Mouse (Mus musculus) CH12.LX (cell line): ENCODE measurements at regions not wholly inside any gene's neighbourhood (a gene's known extent, or its start where the extent isn't known, plus 50 kb on each side); places are given as distances from the start of the nearest gene placed in this dataset.

ENCODE experiments used
- DNase-seq: peaks from one replicate; pipeline ENCODE4 v3.0.0-alpha.2; 2013; ENCODE audit errors: extremely low read depth
- H3K27ac ChIP-seq: 2 replicates; pipeline ENCODE4 v1.5.1; 2012; ENCODE audit warnings: low read depth, mild to moderate bottlenecking, control low read depth, moderate library complexity; ENCODE audit not compliant: insufficient read depth
- H3K27me3 ChIP-seq: replicated peaks from 2 replicates; pipeline ENCODE3; 2012; ENCODE audit warnings: inconsistent platforms
- H3K36me3 ChIP-seq, 2 experiments: replicated peaks in 1 of 2; 2 replicates each; pipeline versions ENCODE3 to v1.6.1; 2012; ENCODE audit warnings: inconsistent platforms in 1 of 2, low read length in 1 of 2, mild to moderate bottlenecking in 1 of 2, mixed read lengths in 1 of 2, moderate library complexity in 1 of 2; ENCODE audit not compliant: control insufficient read depth in 1 of 2, insufficient read depth in 1 of 2
- H3K4me1 ChIP-seq, 2 experiments: 2 replicates each; pipeline ENCODE4 v1.6.1; 2012; ENCODE audit warnings: inconsistent platforms in 1 of 2, moderate library complexity in 1 of 2; ENCODE audit not compliant: insufficient read depth in 2 of 2, control insufficient read depth in 1 of 2
- H3K4me2 ChIP-seq: 2 replicates; pipeline ENCODE4 v1.6.1; 2012; ENCODE audit warnings: low read depth, mild to moderate bottlenecking, control low read depth; ENCODE audit not compliant: poor library complexity, insufficient read depth, severe bottlenecking
- H3K4me3 ChIP-seq, 3 experiments: fragments of 150-350 bp in 1 of 3; sonication (generic) in 1 of 3; replicated peaks in 1 of 3; 2 replicates each; pipeline versions ENCODE3 to v1.5.1; 2011 to 2012; ENCODE audit warnings: low read depth in 2 of 3, low read length in 2 of 3, mild to moderate bottlenecking in 2 of 3, moderate library complexity in 2 of 3, control low read depth in 1 of 3, improper control_type of control experiment in 1 of 3, inconsistent platforms in 1 of 3, mixed read lengths in 1 of 3; ENCODE audit not compliant: poor library complexity in 1 of 3
- H3K79me2 ChIP-seq: replicated peaks from 2 replicates; pipeline ENCODE4 v1.6.1; 2012; ENCODE audit warnings: mild to moderate bottlenecking, moderate library complexity; ENCODE audit not compliant: control insufficient read depth, poor library complexity, insufficient read depth, severe bottlenecking; ENCODE audit errors: extremely low read depth
- H3K9ac ChIP-seq: 2 replicates; pipeline ENCODE4 v1.6.1; 2012; ENCODE audit warnings: low read depth, mild to moderate bottlenecking, control low read depth, moderate library complexity; ENCODE audit not compliant: insufficient read depth
- H3K9me3 ChIP-seq: replicated peaks from 2 replicates; pipeline ENCODE3; 2012; ENCODE audit warnings: low read length, inconsistent platforms, mixed read lengths
- CHD2 ChIP-seq: IDR thresholded peaks from 2 replicates; pipeline ENCODE4 v1.6.1; 2011; ENCODE audit warnings: low read length, improper control_type of control experiment
- CTCF ChIP-seq, 2 experiments: IDR thresholded peaks in 1 of 2; conservative IDR thresholded peaks in 1 of 2; 2 replicates each; pipeline ENCODE4 v1.5.1; 2011 to 2012; ENCODE audit warnings: low read depth in 2 of 2, low read length in 2 of 2, improper control_type of control experiment in 1 of 2, inconsistent platforms in 1 of 2, mild to moderate bottlenecking in 1 of 2, moderate library complexity in 1 of 2
- E2F4 ChIP-seq: IDR thresholded peaks from 2 replicates; pipeline ENCODE4 v1.6.1; 2011; ENCODE audit warnings: low read depth, low read length, improper control_type of control experiment; ENCODE audit not compliant: insufficient replicate concordance
- HCFC1 ChIP-seq: IDR thresholded peaks from 2 replicates; pipeline ENCODE4 v1.6.1; 2012; ENCODE audit warnings: low read depth, mild to moderate bottlenecking, inconsistent platforms, low read length, improper control_type of control experiment
- IRF4 ChIP-seq: IDR thresholded peaks from 2 replicates; pipeline ENCODE4 v1.6.1; 2014; ENCODE audit warnings: low read depth, mild to moderate bottlenecking, inconsistent platforms, low read length, improper control_type of control experiment
- JUND ChIP-seq: conservative IDR thresholded peaks from 2 replicates; pipeline ENCODE4 v1.6.1; 2011; ENCODE audit warnings: low read depth, low read length, improper control_type of control experiment
- MAX ChIP-seq: IDR thresholded peaks from 2 replicates; pipeline ENCODE4 v1.6.1; 2011; ENCODE audit warnings: low read length, improper control_type of control experiment
- MAZ ChIP-seq: IDR thresholded peaks from 2 replicates; pipeline ENCODE4 v1.6.1; 2012; ENCODE audit warnings: low read depth, mild to moderate bottlenecking, inconsistent platforms, low read length, improper control_type of control experiment, moderate library complexity
- MXI1 ChIP-seq: IDR thresholded peaks from 2 replicates; pipeline ENCODE4 v1.6.1; 2011; ENCODE audit warnings: mild to moderate bottlenecking, low read depth, low read length, improper control_type of control experiment
- MYC ChIP-seq: IDR thresholded peaks from 2 replicates; pipeline ENCODE4 v1.6.1; 2011; ENCODE audit warnings: low read depth, mild to moderate bottlenecking, improper control_type of control experiment, low read length
- NRF1 ChIP-seq: IDR thresholded peaks from 2 replicates; pipeline ENCODE4 v1.6.1; 2014; ENCODE audit warnings: low read depth, mild to moderate bottlenecking, inconsistent platforms, low read length, improper control_type of control experiment, moderate library complexity
- PAX5 ChIP-seq: IDR thresholded peaks from 2 replicates; pipeline ENCODE4 v1.6.1; 2012; ENCODE audit warnings: low read length, inconsistent platforms, mixed read lengths
- POLR2A ChIP-seq: IDR thresholded peaks from 2 replicates; pipeline ENCODE4 v1.6.1; 2011; ENCODE audit warnings: low read depth, mild to moderate bottlenecking, improper control_type of control experiment, low read length
- POLR2AphosphoS2 ChIP-seq: IDR thresholded peaks from 2 replicates; pipeline ENCODE4 v1.6.1; 2011; ENCODE audit warnings: low read depth, low read length, improper control_type of control experiment
- RCOR1 ChIP-seq: conservative IDR thresholded peaks from 2 replicates; pipeline ENCODE4 v1.6.1; 2012; ENCODE audit warnings: low read depth, mild to moderate bottlenecking, inconsistent platforms, low read length, improper control_type of control experiment
- SIN3A ChIP-seq: IDR thresholded peaks from 2 replicates; pipeline ENCODE4 v1.6.1; 2012; ENCODE audit warnings: low read length, improper control_type of control experiment, inconsistent platforms
- SMC3 ChIP-seq: IDR thresholded peaks from 2 replicates; pipeline ENCODE4 v1.6.1; 2011; ENCODE audit warnings: low read depth, low read length, improper control_type of control experiment
- TCF12 ChIP-seq: IDR thresholded peaks from 2 replicates; pipeline ENCODE4 v1.6.1; 2014; ENCODE audit warnings: low read depth, mild to moderate bottlenecking, inconsistent platforms, low read length, improper control_type of control experiment
- USF1 ChIP-seq: IDR thresholded peaks from 2 replicates; pipeline ENCODE4 v1.6.1; 2014; ENCODE audit warnings: low read depth, mild to moderate bottlenecking, inconsistent platforms, low read length, improper control_type of control experiment
- USF2 ChIP-seq: conservative IDR thresholded peaks from 2 replicates; pipeline ENCODE4 v1.6.1; 2011; ENCODE audit warnings: low read depth, low read length, improper control_type of control experiment
- ZC3H11A ChIP-seq: IDR thresholded peaks from 2 replicates; pipeline ENCODE4 v1.6.1; 2012; ENCODE audit warnings: low read depth, mild to moderate bottlenecking, inconsistent platforms, low read length, improper control_type of control experiment
- ZKSCAN1 ChIP-seq: IDR thresholded peaks from 2 replicates; pipeline ENCODE4 v1.6.1; 2012; ENCODE audit warnings: low read depth, inconsistent platforms, low read length, improper control_type of control experiment, borderline replicate concordance
- ZMIZ1 ChIP-seq: IDR thresholded peaks from 2 replicates; pipeline ENCODE4 v1.6.1; 2012; ENCODE audit warnings: low read depth, mild to moderate bottlenecking, inconsistent platforms, low read length, improper control_type of control experiment
- ZNF384 ChIP-seq: IDR thresholded peaks from 2 replicates; pipeline ENCODE4 v1.6.1; 2012; ENCODE audit warnings: low read depth, low read length, improper control_type of control experiment, inconsistent platforms
- dilution Hi-C: fragments of 300-500 bp; cut with MboI; formaldehyde crosslinking; loops from 2 replicates; pipeline ENCODE4 v1.14.3; 2020; ENCODE audit warnings: low sequenced_read_pairs; ENCODE audit not compliant: extremely low pct_unique_long_range_greater_than_20kb, extremely low pct_ligation_motif_present
- in situ Hi-C: fragments of 300-500 bp; cut with MboI; formaldehyde crosslinking; loops from 3 replicates; pipeline ENCODE4 v1.14.3; 2019; ENCODE audit warnings: low sequenced_read_pairs, low pct_ligation_motif_present, low pct_unique_long_range_greater_than_20kb, mixed read lengths

- dilution Hi-C loops, result no loop called here
- DNase-seq, result peak; percentile 28
- peaks cover 0 to 5% of the 10 kb centered on the region in 2 experiments; a peak in 2 of 4 replicates for H3K4me1 ChIP-seq
- H3K36me3 ChIP-seq, result no peaks in the 10 kb centered on the region
- no peak overlapping the region for H3K4me2 ChIP-seq
- no peaks in the 10 kb centered on the region for H3K79me2 ChIP-seq
- in situ Hi-C loops, result no loop called here
- no peak overlapping the region for H3K4me3 ChIP-seq
- no peak overlapping the region for H3K9ac ChIP-seq
- TF ChIP-seq MXI1, result no peak
- TF ChIP-seq PAX5, result no peak
- no peak for TF ChIP-seq MYC
- no peak for TF ChIP-seq MAX
- no peak for TF ChIP-seq NRF1
- no peak for TF ChIP-seq IRF4
- no peak for TF ChIP-seq RCOR1
- TF ChIP-seq MAZ, result no peak
- no peak for TF ChIP-seq E2F4
- no peak for TF ChIP-seq POLR2AphosphoS2
- TF ChIP-seq SIN3A, result no peak
- no peaks in the 10 kb centered on the region for H3K27me3 ChIP-seq
- H3K9me3 ChIP-seq, result no peaks in the 10 kb centered on the region
- no peak overlapping the region for H3K27ac ChIP-seq
These were observed 55.3 kb downstream of the Spin2c start for GRCm38 (mm10) chrX:153887285-153887684.

DNA sequence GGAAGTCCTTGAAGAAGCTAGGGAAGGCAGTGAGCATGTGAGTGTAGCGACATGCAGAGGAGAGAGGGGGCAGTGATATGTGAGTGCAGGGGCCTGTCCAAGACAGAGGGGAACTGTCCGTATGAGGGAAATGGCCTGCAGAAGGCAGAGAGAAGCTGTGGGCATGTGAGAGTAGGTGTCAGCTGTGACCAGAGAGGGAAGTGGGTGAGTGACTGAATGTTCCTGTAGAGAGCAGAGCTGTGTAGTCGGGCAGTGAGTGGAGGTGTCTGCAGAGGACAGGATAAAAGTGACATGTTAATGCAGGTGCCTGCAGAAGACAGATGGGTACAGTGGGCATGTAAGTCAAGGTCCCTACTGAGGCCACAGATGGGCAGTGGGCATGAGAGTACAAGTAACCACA lies 84.4 kb downstream of the Samt1 start:
- H3K9ac ChIP-seq, result no peak overlapping the region
- TF ChIP-seq USF2 (no peak), ZMIZ1 (no peak), CTCF (conservative IDR thresholded peaks at IDR 0.05 in 1 of 2, IDR thresholded peaks at IDR 0.05 in 1 of 2; ENCODE audit: low read depth in 2 of 2, low read length in 2 of 2) (no peak), MXI1 (no peak), TCF12 (no peak), HCFC1 (no peak), SMC3 (no peak), ZC3H11A (no peak), MAX (no peak), USF1 (no peak), JUND (no peak), SIN3A (no peak), IRF4 (no peak), CHD2 (no peak), ZKSCAN1 (no peak), ZNF384 (no peak), NRF1 (no peak), POLR2A (no peak)
- no peak for DNase-seq
- no peaks in the 10 kb centered on the region for H3K36me3 ChIP-seq
- peaks cover 45% of the 10 kb centered on the region for H3K9me3 ChIP-seq
- no peak overlapping the region for H3K4me2 ChIP-seq
- no peak overlapping the region for H3K4me3 ChIP-seq
- H3K27ac ChIP-seq, result no peak overlapping the region
- in situ Hi-C loops (no loop called here), dilution Hi-C loops (no loop called here)
- no peaks in the 10 kb centered on the region for H3K27me3 ChIP-seq
- no peaks in the 10 kb centered on the region for H3K79me2 ChIP-seq
- H3K4me1 ChIP-seq, result no peaks in the 10 kb centered on the region
